Mouse (Mus musculus): ENCODE results near the gene Thbs4. TPM values are rescaled to one million over a fixed set of nuclear protein-coding genes. Genes with fewer than 3 reads are reported as not detected.

The Thbs4 gene
- total RNA-seq, 1 experiment = 0.76 TPM

DNA sequence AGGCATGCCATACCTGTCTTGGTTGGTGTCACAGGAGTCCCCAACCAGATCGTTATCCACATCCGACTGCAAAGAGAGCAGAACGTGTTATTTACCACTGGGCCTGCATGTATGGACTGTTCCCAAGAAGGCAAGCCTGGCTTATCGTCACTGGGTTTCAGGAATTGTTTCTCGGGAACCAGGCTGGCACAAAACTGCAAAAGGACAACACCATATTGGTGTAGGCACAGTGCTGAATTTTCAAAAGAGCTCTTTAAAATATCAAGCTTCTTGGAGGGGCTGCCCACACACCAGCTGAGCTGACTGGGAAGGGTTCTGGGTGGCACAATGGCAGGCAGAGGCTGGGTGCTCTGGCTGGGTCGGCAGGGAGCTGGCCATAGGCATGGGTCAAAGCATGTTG, 34.1 kb downstream of the Thbs4 start:
- TF ChIP-seq CHD2 (IDR thresholded peaks at IDR 0.05; ENCODE audit: low read depth, low read length) = no peak
- TF ChIP-seq ZC3H11A (IDR thresholded peaks at IDR 0.05; ENCODE audit: borderline replicate concordance, low read depth, low read length) = no peak
- no peak for TF ChIP-seq HCFC1 (IDR thresholded peaks at IDR 0.05; ENCODE audit: borderline replicate concordance, insufficient read depth, low read length)
- TF ChIP-seq MAFK (IDR thresholded peaks at IDR 0.05; ENCODE audit: insufficient read depth, low read depth, low read length) = no peak
- no peak for TF ChIP-seq ZNF384 (IDR thresholded peaks at IDR 0.05; ENCODE audit: low read depth, low read length)
- Histone ChIP-seq H3K27ac (ENCODE audit: insufficient read depth, low read depth, low read length, poor library complexity, severe bottlenecking) (no peak overlapping the region), H3K9me3 (ENCODE audit: control insufficient read depth, insufficient read depth, low read depth, low read length) (no peaks in the 10 kb centered on the region)

DNA sequence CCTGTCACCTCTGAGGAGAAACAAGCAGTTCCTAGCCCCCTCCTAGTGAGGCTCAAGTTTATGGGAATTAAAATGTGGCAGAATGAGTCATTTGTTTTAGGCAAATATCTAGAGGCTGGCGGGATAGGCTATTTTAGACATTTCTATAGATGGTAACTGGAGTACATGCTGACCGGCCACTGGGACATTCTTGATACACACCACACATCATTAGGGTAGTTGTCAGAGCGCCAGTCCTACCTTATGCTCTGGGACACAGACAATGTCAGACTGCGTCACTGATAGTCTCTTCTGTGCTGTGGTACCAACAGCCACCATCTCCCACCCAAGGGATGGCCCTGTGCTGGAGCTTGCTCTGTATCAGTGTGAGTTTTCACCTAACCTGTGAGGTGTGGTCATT, 35.5 kb downstream of the Thbs4 start:
- H3K4me3 ChIP-seq (ENCODE audit: insufficient read depth in 1 of 2, low read depth in 1 of 2, low read length in 2 of 2, poor library complexity in 1 of 2, severe bottlenecking in 1 of 2) = no peak overlapping the region
- H3K36me3 ChIP-seq (ENCODE audit: control insufficient read depth, insufficient read depth, low read length, poor library complexity, severe bottlenecking) = no peaks in the 10 kb centered on the region
- in situ Hi-C loops (cut with MboI; ENCODE audit: low sequenced_read_pairs in 2 of 2, unreplicated experiment in 2 of 2) = no loop called here
- no peak for TF ChIP-seq ZC3H11A (IDR thresholded peaks at IDR 0.05; ENCODE audit: borderline replicate concordance, low read depth, low read length)
- no peak for TF ChIP-seq HCFC1 (IDR thresholded peaks at IDR 0.05; ENCODE audit: borderline replicate concordance, insufficient read depth, low read length)
- no peak for TF ChIP-seq MAFK (IDR thresholded peaks at IDR 0.05; ENCODE audit: insufficient read depth, low read depth, low read length)
- no peak for TF ChIP-seq ZNF384 (IDR thresholded peaks at IDR 0.05; ENCODE audit: low read depth, low read length)
- no peak for TF ChIP-seq CHD2 (IDR thresholded peaks at IDR 0.05; ENCODE audit: low read depth, low read length)
- H3K9me3 ChIP-seq (ENCODE audit: control insufficient read depth, insufficient read depth, low read depth, low read length) = no peaks in the 10 kb centered on the region
- no peaks in the 10 kb centered on the region for H3K4me1 ChIP-seq (ENCODE audit: control insufficient read depth in 2 of 2, insufficient read depth in 2 of 2, low read length in 2 of 2, poor library complexity in 1 of 2)
- H3K27ac ChIP-seq (ENCODE audit: insufficient read depth, low read depth, low read length, poor library complexity, severe bottlenecking) = no peak overlapping the region
- no peak overlapping the region for H3K9ac ChIP-seq (ENCODE audit: insufficient read depth, low read depth, low read length, poor library complexity, severe bottlenecking)
- DNase-seq (ENCODE audit: low read depth, low spot score) = no peak

More for the DNA sequence above, 34.1 kb downstream of the Thbs4 start:
- in situ Hi-C loops (cut with MboI; ENCODE audit: low sequenced_read_pairs in 2 of 2, unreplicated experiment in 2 of 2) = no loop called here
- no peak overlapping the region for H3K4me3 ChIP-seq (ENCODE audit: insufficient read depth in 1 of 2, low read depth in 1 of 2, low read length in 2 of 2, poor library complexity in 1 of 2, severe bottlenecking in 1 of 2)
- no peak for DNase-seq (ENCODE audit: low read depth, low spot score)
- H3K4me1 ChIP-seq (ENCODE audit: control insufficient read depth in 2 of 2, insufficient read depth in 2 of 2, low read length in 2 of 2, poor library complexity in 1 of 2) = no peaks in the 10 kb centered on the region
- H3K36me3 ChIP-seq (ENCODE audit: control insufficient read depth, insufficient read depth, low read length, poor library complexity, severe bottlenecking) = no peaks in the 10 kb centered on the region
- no peak overlapping the region for H3K9ac ChIP-seq (ENCODE audit: insufficient read depth, low read depth, low read length, poor library complexity, severe bottlenecking)

DNA sequence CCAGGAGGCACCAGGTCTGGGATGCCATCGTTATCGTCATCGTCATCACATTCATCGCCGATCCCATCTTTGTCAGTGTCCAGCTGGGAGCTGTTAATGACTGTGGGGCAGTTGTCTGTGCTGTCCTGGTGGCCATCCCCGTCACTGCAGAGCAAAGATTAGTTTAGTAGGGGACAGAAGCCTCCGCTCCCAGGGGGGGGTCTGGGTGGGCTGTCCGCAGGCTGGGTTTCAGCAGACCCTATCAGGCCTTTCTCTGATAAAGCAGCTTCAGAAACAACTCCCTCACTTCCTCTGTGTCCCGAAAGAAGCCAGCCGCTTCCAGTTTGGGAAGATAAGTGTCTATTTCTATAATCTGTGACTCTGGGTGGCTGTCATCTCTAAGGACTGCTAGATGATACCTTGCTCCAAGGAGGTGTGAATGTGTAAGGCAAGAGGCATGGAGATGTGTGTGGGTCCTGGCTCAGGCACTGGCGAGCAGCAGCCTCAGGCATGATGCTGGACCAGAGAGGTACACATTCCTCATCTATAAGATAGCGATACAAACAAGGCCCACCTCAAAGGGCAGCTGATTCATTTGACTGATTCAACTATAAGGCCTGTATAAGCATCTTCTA, 36.5 kb downstream of the Thbs4 start:
- in situ Hi-C loops (cut with MboI; ENCODE audit: low sequenced_read_pairs in 2 of 2, unreplicated experiment in 2 of 2) = no loop called here
- H3K4me1 ChIP-seq (ENCODE audit: control insufficient read depth in 2 of 2, insufficient read depth in 2 of 2, low read length in 2 of 2, poor library complexity in 1 of 2) = no peaks in the 10 kb centered on the region
- no peak for DNase-seq (ENCODE audit: low read depth, low spot score)
- H3K27ac ChIP-seq (ENCODE audit: insufficient read depth, low read depth, low read length, poor library complexity, severe bottlenecking) = no peak overlapping the region
- TF ChIP-seq ZNF384 (IDR thresholded peaks at IDR 0.05; ENCODE audit: low read depth, low read length) = no peak
- no peak overlapping the region for H3K4me3 ChIP-seq (ENCODE audit: insufficient read depth in 1 of 2, low read depth in 1 of 2, low read length in 2 of 2, poor library complexity in 1 of 2, severe bottlenecking in 1 of 2)
- H3K9ac ChIP-seq (ENCODE audit: insufficient read depth, low read depth, low read length, poor library complexity, severe bottlenecking) = no peak overlapping the region
- H3K9me3 ChIP-seq (ENCODE audit: control insufficient read depth, insufficient read depth, low read depth, low read length) = no peaks in the 10 kb centered on the region
- no peaks in the 10 kb centered on the region for H3K36me3 ChIP-seq (ENCODE audit: control insufficient read depth, insufficient read depth, low read length, poor library complexity, severe bottlenecking)

DNA sequence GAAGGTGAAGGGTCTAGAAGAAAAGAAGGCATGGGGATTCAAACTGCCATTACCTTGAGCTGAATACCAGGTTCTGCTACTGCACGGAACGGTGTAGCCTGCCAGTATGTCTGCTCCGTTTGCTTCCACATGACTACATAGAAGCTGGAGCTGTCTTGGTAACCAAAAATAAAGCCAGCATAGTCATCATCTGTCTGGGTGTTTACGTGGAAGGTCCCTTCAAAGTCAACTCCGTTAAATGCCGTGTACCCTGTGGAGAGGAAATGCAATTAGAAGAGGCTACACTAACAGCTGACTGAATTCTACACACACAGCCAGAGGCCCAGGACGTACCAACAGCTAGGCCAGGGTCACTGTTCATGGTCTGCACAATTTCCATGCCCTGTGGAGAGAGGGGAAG, 39.6 kb downstream of the Thbs4 start:
- Histone ChIP-seq H3K27ac (ENCODE audit: insufficient read depth, low read depth, low read length, poor library complexity, severe bottlenecking) (no peak overlapping the region), H3K4me1 (ENCODE audit: control insufficient read depth in 2 of 2, insufficient read depth in 2 of 2, low read length in 2 of 2, poor library complexity in 1 of 2) (no peaks in the 10 kb centered on the region)

DNA sequence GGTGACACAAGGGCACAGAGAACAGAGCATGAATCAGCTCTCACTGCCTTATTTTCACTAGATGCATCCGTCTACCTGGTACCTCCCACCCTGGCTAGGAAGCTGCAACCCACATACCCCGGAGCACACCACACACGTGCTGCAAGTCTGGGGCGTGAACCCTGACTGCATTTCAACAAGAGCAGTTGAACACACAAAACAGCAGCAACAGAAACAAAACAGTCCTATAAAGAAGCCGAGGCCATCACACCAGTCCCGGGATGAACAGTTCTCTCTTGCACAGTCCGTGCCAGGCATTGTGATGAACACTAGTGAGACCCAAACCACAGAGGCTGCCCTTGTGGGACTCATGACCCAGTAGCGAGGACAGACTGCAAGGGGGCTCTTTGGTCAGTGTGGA, 40.9 kb downstream of the Thbs4 start:
- no peak for DNase-seq (ENCODE audit: low read depth, low spot score)
- Histone ChIP-seq H3K27ac (ENCODE audit: insufficient read depth, low read depth, low read length, poor library complexity, severe bottlenecking) (no peak overlapping the region), H3K9ac (ENCODE audit: insufficient read depth, low read depth, low read length, poor library complexity, severe bottlenecking) (no peak overlapping the region), H3K4me3 (ENCODE audit: insufficient read depth in 1 of 2, low read depth in 1 of 2, low read length in 2 of 2, poor library complexity in 1 of 2, severe bottlenecking in 1 of 2) (no peak overlapping the region), H3K4me1 (ENCODE audit: control insufficient read depth in 2 of 2, insufficient read depth in 2 of 2, low read length in 2 of 2, poor library complexity in 1 of 2) (no peaks in the 10 kb centered on the region), H3K9me3 (ENCODE audit: control insufficient read depth, insufficient read depth, low read depth, low read length) (no peaks in the 10 kb centered on the region), H3K36me3 (ENCODE audit: control insufficient read depth, insufficient read depth, low read length, poor library complexity, severe bottlenecking) (no peaks in the 10 kb centered on the region)
- no peak for TF ChIP-seq CHD2 (IDR thresholded peaks at IDR 0.05; ENCODE audit: low read depth, low read length)
- no peak for TF ChIP-seq ZC3H11A (IDR thresholded peaks at IDR 0.05; ENCODE audit: borderline replicate concordance, low read depth, low read length)
- no peak for TF ChIP-seq MAFK (IDR thresholded peaks at IDR 0.05; ENCODE audit: insufficient read depth, low read depth, low read length)
- no peak for TF ChIP-seq ZNF384 (IDR thresholded peaks at IDR 0.05; ENCODE audit: low read depth, low read length)
- no peak for TF ChIP-seq HCFC1 (IDR thresholded peaks at IDR 0.05; ENCODE audit: borderline replicate concordance, insufficient read depth, low read length)
- in situ Hi-C loops (cut with MboI; ENCODE audit: low sequenced_read_pairs in 2 of 2, unreplicated experiment in 2 of 2) = no loop called here

More for the DNA sequence above, 39.6 kb downstream of the Thbs4 start:
- no peak overlapping the region for H3K4me3 ChIP-seq (ENCODE audit: insufficient read depth in 1 of 2, low read depth in 1 of 2, low read length in 2 of 2, poor library complexity in 1 of 2, severe bottlenecking in 1 of 2)
- TF ChIP-seq CHD2 (IDR thresholded peaks at IDR 0.05; ENCODE audit: low read depth, low read length) (no peak), HCFC1 (IDR thresholded peaks at IDR 0.05; ENCODE audit: borderline replicate concordance, insufficient read depth, low read length) (no peak), ZNF384 (IDR thresholded peaks at IDR 0.05; ENCODE audit: low read depth, low read length) (no peak), ZC3H11A (IDR thresholded peaks at IDR 0.05; ENCODE audit: borderline replicate concordance, low read depth, low read length) (no peak), MAFK (IDR thresholded peaks at IDR 0.05; ENCODE audit: insufficient read depth, low read depth, low read length) (no peak)
- no peaks in the 10 kb centered on the region for H3K9me3 ChIP-seq (ENCODE audit: control insufficient read depth, insufficient read depth, low read depth, low read length)
- in situ Hi-C loops (cut with MboI; ENCODE audit: low sequenced_read_pairs in 2 of 2, unreplicated experiment in 2 of 2) = no loop called here
- DNase-seq (ENCODE audit: low read depth, low spot score) = no peak
- H3K36me3 ChIP-seq (ENCODE audit: control insufficient read depth, insufficient read depth, low read length, poor library complexity, severe bottlenecking) = no peaks in the 10 kb centered on the region
- H3K9ac ChIP-seq (ENCODE audit: insufficient read depth, low read depth, low read length, poor library complexity, severe bottlenecking) = no peak overlapping the region
